Mouse (Mus musculus): ENCODE measurements around the gene Prlh. TPM values are rescaled to one million over a fixed set of nuclear protein-coding genes. Genes with fewer than 3 reads are reported as not detected.

The Prlh gene
- polyA plus RNA-seq, 1 experiment from 2014 or later, result not detected

GRCm38 (mm10) chr1:91001101-91001500 lies 48.2 kb downstream of the Prlh start:
- Histone ChIP-seq H3K4me1 (replicated peaks; ENCODE audit: control insufficient read depth, insufficient read depth, low read length) (no peaks in the 10 kb centered on the region; the same call in 1 of the 2 replicates), H3K9ac (ENCODE audit: low read depth, low read length) (no peak overlapping the region), H3K4me3 (ENCODE audit: low read depth, low read length) (no peak overlapping the region), H3K27me3 (ENCODE audit: control insufficient read depth, insufficient read depth, low read length) (peaks cover 4% of the 10 kb centered on the region; the same call in 1 of the 2 replicates), H3K27ac (ENCODE audit: low read depth, low read length) (no peak overlapping the region), H3K4me2 (replicated peaks; ENCODE audit: low read depth, low read length) (no peak overlapping the region), H3K9me3 (ENCODE audit: control insufficient read depth, low read length) (no peaks in the 10 kb centered on the region), H3K36me3 (ENCODE audit: control insufficient read depth, insufficient read depth, low read length) (no peaks in the 10 kb centered on the region)
- ATAC-seq (ENCODE audit: low FRiP score), result no peak
- WGBS, result 89% methylated on average over 3 of the region's 3 CpGs
- no peak for DNase-seq (ENCODE audit: low spot score)

GRCm38 (mm10) chr1:91001871-91002539 lies 49.1 kb downstream of the Prlh start:
- Histone ChIP-seq H3K4me1 (replicated peaks; ENCODE audit: control insufficient read depth, insufficient read depth, low read length) (no peaks in the 10 kb centered on the region; the same call in 1 of the 2 replicates), H3K9ac (ENCODE audit: low read depth, low read length) (no peak overlapping the region), H3K27me3 (ENCODE audit: control insufficient read depth, insufficient read depth, low read length) (peaks cover 4% of the 10 kb centered on the region; the same call in 1 of the 2 replicates), H3K9me3 (ENCODE audit: control insufficient read depth, low read length) (no peaks in the 10 kb centered on the region), H3K36me3 (ENCODE audit: control insufficient read depth, insufficient read depth, low read length) (no peaks in the 10 kb centered on the region), H3K4me2 (replicated peaks; ENCODE audit: low read depth, low read length) (no peak overlapping the region), H3K27ac (ENCODE audit: low read depth, low read length) (no peak overlapping the region), H3K4me3 (ENCODE audit: low read depth, low read length) (no peak overlapping the region)
- no peak for ATAC-seq (ENCODE audit: low FRiP score)
- DNase-seq (ENCODE audit: low spot score), result no peak
- 86% methylated on average over 3 of the region's 3 CpGs for WGBS

- Histone ChIP-seq H3K27me3 (ENCODE audit: control insufficient read depth, insufficient read depth, low read length) (peaks cover 2% of the 10 kb centered on the region; the same call in 1 of the 2 replicates), H3K4me3 (ENCODE audit: low read depth, low read length) (no peak overlapping the region), H3K9ac (ENCODE audit: low read depth, low read length) (no peak overlapping the region), H3K4me2 (replicated peaks; ENCODE audit: low read depth, low read length) (no peak overlapping the region), H3K9me3 (ENCODE audit: control insufficient read depth, low read length) (no peaks in the 10 kb centered on the region), H3K27ac (ENCODE audit: low read depth, low read length) (no peak overlapping the region), H3K36me3 (ENCODE audit: control insufficient read depth, insufficient read depth, low read length) (no peaks in the 10 kb centered on the region), H3K4me1 (replicated peaks; ENCODE audit: control insufficient read depth, insufficient read depth, low read length) (no peaks in the 10 kb centered on the region; the same call in 1 of the 2 replicates)
- DNase-seq (ENCODE audit: low spot score) (no peak), ATAC-seq (ENCODE audit: low FRiP score) (no peak)
- WGBS, result 83% methylated on average over 3 of the region's 3 CpGs
Observed at GRCm38 (mm10) chr1:91002641-91003040, 49.7 kb downstream of the Prlh start.

Other genes starting within 250 kb of the Prlh start
- gene Col6a3, start 109.1 kb upstream of the Prlh start, polyA plus RNA-seq (2014; fragmentation: Nextera tagmentation; extraction: Ambion mirVana), result 9.2 and 12.5 TPM in 2 replicates
- 0.03 TPM in 1 of 2 replicates, not detected in the other for gene Mlph, start 38.0 kb upstream of the Prlh start, polyA plus RNA-seq (2014; fragmentation: Nextera tagmentation; extraction: Ambion mirVana)
- 0.33 TPM in 1 of 2 replicates, not detected in the other for gene Rab17, start 16.6 kb downstream of the Prlh start, polyA plus RNA-seq (2014; fragmentation: Nextera tagmentation; extraction: Ambion mirVana)
- gene Lrrfip1, start 45.6 kb downstream of the Prlh start, polyA plus RNA-seq (2014; fragmentation: Nextera tagmentation; extraction: Ambion mirVana), result 23.5 and 27.7 TPM in 2 replicates
- gene Rbm44, start 192.0 kb downstream of the Prlh start, polyA plus RNA-seq (2014; fragmentation: Nextera tagmentation; extraction: Ambion mirVana), result 0.25 and 1.4 TPM in 2 replicates
- gene Ramp1, start 226.7 kb downstream of the Prlh start, polyA plus RNA-seq (2014; fragmentation: Nextera tagmentation; extraction: Ambion mirVana), result 0.29 and 0.35 TPM in 2 replicates